Mouse (Mus musculus) erythroblast, embryonic 14.5 days (primary cell): ENCODE results near the gene Surf2.

Experiments used
- GATA1 ChIP-seq: IDR thresholded peaks from 2 replicates; pipeline ENCODE4 v1.6.1; 2012; ENCODE audit warnings: low read length, inconsistent platforms, mixed read lengths
- TAL1 ChIP-seq: IDR thresholded peaks from 3 replicates; pipeline ENCODE4 v1.6.1; 2012; ENCODE audit warnings: low read length, inconsistent platforms, mixed read lengths

DNA sequence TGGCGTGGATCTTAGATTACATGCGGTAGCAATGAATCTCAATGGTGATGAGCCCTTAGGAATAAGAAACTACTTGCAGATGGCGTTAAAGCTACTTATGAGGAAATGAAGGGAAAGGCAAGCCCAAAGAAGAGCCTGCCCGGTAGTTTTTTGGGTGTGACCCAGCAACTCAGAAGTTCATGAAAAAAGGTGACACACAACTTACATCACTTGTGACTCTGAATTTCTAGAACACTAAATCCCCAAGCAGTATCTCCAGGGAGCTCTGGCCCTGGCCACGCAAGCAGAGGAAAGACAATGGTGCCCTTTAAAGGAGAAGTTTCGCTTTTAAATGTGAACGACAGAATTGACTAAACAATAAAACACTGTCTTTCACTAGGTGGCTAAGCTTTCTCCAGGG is 12.9 kb upstream of the Surf2 start:
- TF ChIP-seq TAL1 (no peak), GATA1 (no peak)
